Mouse (Mus musculus): ENCODE measurements around the gene Masp1.

The Masp1 gene

DNA sequence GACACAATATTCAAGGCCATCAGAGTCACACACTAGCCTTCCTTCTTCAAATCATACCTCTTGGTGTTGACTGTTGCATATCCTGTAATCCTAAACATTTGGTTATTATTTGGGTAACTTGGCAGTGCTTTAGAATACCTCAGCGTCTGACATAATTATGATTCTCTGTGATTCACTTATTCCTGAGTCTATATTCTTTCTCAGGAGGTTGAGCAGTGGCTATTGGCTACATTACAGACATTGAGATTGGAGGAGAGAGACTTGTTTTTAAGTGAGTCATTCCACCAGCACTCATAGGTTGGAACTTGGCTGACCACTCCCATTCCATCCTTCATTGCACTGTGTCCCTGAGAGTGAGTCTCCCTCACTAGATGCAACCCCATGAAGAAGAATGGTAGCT is 7.2 kb downstream of the Masp1 start:
- DNase-seq (ENCODE audit: low spot score): no peak

DNA sequence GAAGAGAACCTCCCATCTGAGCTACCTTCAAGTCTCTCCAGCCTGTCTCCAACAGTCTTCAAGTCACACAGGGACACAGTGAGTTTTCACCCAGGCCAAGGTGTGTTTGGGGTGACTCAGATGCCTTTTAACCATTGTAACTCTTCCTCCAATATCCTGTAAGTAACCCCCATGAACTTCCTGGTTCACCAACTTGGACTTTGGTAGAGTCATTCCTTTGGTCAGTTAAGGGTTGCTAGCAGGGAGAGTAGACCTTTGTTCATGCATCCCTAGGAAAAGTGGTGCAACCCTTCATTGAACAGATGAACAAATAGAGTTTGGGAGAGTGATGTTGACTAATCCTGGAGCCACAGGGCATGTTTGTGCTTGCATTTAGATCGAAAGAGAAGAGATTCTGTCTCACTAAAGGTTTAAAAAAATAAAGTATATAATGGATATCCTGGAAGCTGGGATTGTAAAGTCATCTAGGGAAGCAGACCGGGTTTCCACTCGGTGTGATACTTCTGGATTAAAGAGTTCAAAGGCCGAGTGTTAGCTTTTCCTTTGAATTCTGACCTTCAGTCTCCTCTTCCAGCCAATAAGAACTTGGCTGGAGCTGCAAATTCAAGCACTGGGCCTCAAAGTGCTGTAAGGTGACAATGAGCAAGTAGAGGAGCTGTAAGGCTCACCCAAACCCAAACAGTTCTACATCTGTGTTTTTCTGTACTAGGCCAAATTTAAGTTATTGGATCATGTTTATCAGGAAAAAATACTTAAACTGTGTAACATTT is 9.3 kb downstream of the Masp1 start:
- no peak for DNase-seq (ENCODE audit: low spot score)

DNA sequence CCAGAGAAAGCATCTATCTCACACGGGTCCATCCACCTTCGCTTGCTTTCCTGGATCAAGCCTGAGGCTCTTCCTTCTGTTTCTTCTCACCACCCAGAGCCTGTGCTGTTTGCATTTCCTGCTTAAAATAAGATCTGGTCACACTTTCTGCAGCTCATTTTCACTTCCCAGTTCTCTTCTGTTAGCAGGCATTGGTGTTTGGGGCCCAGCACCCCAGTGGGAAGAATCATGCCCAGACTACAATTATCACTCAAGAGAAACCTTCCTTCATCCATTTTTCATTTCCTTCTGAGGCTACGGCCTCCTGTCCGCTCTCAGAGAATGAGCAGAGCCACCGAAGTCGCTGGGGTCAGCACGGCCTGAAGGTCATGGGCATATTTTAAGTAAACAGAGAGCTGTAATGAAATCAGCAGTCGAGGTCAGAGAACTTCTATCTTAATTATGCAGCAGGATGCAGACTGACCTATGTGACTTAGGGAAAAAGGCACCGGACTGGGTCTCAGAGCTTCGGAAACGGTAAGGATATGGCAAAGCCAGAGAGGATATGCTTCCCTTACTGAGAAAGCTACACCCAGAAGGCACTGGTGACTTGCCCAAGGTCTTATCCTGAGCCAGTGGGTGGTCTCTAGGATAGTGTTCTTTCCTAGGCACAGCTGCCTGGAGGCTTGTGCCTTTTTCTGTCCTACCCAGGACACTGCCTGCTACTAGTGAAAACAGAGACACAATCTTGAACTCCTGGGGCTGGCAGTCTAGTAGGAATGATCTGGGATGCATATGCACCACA is 14.5 kb downstream of the Masp1 start:
- DNase-seq (ENCODE audit: low spot score): no peak

DNA sequence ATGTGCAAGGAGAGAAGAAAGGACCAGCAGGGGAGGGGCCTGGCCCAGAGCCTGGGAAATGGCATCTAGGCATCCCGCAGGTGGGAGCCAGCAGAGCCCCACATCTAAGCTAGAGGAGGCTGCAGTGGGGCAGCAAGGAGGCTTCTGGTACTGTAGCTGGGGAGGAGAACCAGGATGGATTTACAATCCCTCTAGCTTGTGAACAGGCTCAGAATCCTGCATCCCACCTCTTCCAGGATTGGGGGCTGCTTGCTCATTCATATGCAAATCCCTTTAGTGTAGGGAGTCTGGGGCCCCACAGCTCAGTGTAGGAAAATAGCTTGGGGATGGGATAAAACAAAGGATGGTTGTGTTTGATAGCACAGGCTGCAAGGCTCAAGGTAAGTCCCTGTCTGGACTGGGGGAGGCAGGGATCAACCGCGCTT is 16.3 kb downstream of the Masp1 start:
- no peak for DNase-seq (ENCODE audit: low spot score)

DNA sequence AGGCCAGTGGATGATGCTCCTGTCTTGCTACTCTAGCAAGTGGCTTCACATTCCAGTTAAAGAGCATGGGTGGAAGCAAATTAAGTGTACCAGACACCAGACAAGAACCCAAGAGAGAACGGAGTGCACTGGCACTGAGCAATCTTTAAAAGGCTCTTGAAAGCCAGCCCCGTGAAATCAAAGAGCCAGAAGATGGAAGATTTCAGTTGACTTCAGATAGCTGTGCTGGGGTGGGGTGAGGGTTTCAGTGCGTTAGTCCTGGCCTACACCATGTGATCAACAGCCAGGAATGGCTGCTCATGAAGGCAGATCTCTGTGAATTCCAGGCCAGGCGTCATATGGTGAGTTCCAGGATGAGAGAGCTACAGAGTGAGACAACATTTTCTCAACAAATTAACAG is 17.3 kb downstream of the Masp1 start:
- DNase-seq (ENCODE audit: low spot score): no peak

DNA sequence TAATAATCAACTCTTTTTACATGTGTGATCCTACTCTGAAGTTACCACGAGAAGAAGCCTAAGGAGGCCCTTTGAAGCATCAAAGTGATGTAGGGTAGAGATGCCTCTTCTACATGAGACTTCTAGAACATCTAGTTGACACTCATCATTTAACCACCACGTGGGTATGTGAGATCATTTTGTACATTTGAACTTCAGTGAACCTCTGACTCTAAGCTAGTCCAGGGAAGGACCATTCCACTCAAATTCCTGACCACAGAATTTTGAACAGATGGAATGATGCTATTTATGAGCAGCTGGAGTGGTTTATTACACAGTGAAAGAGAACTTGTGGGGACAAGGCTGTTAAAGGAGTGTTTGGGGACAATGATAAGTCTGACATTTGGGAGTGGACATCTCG is 18.1 kb downstream of the Masp1 start:
- DNase-seq (ENCODE audit: low spot score): no peak

DNA sequence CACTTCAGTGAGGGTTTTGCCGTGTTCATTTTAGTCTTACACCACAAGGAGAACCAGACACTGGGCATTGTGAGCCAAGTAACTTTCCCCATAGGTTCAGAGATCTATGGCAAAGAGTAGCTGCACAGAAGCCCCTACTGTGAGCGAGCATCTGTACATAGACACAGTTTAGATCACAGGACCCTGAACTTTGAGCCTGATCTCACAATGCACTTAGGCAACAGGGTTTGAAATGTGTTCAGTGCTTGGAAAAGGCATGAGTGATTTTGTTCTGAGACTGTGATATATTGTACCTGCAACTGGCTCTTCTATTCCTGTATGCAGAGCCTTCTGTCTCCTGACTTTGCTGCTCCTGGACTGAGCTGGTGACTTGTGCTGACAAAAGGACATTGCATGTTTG is 19.3 kb downstream of the Masp1 start:
- DNase-seq (ENCODE audit: low spot score): no peak

DNA sequence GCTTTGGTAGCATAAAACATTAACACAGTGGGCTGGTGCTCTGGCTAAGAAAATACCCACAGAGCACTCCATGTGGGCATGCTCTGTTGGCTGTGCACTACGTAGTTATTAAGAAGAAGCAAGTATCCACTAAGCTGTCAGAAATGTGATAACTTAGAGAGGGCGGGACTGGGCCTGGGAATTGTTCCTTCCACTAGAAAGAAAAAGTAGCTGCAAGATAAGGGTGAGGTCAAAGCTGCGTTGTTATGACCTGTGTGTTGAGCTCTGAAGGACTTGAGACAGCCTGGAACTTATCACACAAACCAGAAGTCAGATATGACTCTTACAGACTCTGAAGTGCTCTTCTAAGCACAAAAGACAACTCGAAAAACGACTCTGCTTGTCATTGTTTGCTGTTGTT is 20.1 kb downstream of the Masp1 start:
- DNase-seq (ENCODE audit: low spot score): no peak

DNA sequence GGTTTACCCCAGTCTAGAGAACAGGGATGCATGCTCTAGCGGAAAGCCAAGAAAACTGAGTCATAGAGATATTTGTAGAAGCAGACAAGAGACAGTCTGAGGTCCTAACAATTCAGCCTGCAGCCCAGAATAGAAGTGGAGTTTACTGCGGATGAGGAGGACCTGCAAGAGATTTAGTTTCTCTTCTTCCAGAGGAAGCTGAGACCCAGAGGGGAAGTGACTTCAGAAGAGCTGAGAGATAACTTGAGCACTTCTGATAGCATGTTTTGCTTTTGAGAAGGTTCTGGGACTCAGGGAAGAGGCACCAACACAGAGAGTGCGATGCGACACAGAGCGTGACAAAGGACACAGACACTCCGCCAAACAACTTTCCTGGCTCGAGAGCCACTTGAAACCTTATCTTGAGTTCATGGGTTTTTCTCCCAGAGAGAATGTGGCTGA is 21.9 kb downstream of the Masp1 start:
- DNase-seq (ENCODE audit: low spot score): peak; percentile 26

DNA sequence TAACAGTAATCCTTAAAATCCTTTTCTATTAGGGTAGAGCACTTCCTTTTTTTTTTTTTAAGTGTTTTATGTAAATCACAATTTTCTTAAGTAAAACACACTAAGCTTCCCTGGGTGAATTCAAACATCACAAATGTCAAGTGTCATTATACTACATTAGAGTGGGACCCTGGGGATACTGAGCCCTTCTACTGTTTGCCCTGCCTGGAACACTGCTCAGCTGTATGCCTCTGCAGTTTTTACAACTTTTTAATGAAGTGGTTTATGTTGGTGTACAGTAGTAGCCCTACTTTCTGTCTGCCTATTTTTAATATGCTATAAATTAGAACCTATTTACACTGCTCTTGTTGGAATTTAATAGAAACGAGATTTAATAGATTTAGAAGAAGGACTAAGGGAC is 22.7 kb downstream of the Masp1 start:
- no peak for DNase-seq (ENCODE audit: low spot score)

DNA sequence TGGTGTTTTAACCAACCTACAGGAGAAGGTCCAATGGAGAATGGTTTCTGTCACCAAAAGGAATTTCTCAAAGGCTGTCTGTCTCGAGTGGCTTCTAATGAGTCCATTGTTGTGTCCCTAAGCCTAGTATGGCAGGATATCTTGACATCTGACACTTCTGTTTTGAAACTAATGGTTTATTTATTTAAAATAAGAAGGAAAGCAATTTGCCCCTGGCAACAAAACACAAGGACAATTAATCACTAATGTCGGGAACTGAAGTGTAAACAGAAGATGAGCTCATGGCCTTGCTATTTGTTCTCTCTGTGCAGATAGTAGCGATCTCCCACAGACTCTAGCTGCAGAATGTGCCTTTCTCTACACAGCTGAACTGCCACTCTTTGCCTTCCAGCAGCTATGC is 23.2 kb downstream of the Masp1 start:
- peak; percentile 84 for DNase-seq (ENCODE audit: low spot score)

DNA sequence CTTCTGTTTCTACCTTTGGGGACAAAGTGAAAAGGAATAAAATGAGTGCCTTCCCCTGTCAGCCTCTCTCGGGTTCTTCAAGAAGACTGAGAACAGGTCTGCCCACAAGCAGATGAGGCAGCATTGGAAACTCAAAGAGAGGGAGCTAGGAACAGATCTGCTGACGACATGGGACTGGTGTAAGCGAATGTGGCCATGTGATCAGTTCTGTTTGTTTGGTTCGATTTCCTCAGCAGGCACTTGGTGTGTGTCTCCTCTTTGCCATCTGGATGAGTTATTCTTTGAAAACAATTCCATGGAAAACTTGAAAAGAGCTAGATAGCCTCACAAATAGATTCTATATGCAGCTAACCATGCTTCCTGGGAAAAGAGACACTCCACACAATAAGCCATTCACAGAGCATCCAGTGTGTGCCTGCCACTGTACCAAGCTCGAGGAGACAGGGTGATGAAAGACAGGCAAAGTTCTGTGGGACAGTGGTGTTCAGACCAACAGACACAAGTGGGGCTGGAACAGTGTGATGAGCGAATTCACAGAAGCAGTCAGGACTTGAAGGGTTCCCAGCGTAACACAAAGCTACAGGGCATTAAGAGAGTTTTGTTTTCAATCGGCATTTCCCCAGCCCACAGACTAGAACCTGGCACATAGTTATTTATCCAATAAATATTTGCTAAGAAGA is 24.2 kb downstream of the Masp1 start:
- DNase-seq (ENCODE audit: low spot score): no peak

DNA sequence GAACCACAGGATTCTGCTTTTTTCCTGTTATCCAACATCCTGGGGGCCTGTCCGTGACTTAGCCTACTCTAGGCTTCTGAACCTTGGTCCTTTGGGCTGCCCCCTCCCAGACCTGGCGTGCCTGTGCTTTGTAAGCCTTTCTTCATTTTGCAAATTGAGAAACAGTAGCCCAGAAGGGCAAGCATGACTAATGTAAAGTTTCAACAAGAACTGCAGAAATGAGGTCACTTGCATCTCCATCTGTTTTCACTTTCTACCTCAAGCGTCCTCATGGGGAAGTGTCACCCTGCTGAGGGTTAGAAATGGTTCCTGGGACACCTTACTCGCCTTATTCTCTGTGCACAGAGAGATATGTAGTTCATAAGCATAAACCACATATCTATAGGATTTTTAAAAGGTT is 27.8 kb downstream of the Masp1 start:
- no peak for DNase-seq (ENCODE audit: low spot score)

DNA sequence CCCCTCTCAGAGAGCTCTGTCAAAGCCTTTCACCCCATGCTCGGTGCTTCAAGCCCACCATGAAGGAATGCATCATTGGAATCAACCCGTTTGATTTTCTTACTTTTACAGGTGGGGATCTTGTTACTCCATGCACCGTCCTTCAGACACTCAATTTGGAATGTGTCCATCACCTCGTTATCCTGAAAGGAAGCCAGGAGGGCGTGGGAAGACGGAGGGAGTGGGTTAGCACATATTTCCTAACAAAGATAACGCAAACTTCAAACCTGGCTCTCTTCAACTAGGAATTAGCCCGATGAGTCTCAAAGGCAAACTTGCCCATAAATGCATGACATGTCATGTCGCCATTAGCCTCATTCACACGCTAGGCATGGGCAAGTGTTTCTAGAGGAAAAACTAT is 37.3 kb downstream of the Masp1 start:
- DNase-seq (ENCODE audit: low spot score): no peak

DNA sequence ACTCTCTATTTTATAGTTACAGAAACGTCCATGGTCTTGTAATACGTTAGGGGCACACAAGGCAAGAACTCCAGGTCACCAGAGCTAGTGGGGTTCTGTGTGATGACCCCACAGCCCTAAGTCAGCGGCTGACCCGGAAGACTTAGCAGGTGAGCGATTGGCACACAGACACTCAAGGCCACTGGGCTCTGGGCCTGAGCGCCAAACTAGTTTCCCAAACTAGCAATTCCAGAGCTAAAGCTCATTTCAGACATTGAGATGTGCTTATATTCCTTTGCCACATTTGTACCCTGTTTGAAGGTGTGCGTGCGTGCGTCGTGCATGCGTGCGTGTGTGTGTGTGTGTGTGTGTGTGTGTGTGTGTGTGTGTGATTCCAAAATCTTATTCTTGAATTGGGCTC is 37.8 kb downstream of the Masp1 start:
- DNase-seq (ENCODE audit: low spot score): no peak

DNA sequence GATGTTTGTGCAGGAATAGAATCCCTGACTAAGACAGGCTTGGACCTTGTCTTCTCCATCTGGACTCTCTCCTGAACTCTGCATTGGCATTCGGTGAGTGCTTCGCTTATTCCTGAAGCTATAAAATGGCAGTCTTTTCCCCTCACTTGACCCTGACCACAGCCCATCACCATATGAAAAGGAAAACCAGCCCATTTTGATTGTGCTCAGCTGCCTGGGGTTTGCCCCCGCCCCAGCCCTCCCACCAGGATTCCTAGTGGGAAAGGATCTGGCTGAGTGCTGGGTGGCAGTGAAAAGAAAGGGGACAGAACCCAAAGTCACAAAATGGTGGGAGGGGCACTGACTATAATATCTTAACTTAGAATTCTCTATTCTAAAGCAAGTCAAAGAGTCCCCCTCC is 38.4 kb downstream of the Masp1 start:
- no peak for DNase-seq (ENCODE audit: low spot score)

DNA sequence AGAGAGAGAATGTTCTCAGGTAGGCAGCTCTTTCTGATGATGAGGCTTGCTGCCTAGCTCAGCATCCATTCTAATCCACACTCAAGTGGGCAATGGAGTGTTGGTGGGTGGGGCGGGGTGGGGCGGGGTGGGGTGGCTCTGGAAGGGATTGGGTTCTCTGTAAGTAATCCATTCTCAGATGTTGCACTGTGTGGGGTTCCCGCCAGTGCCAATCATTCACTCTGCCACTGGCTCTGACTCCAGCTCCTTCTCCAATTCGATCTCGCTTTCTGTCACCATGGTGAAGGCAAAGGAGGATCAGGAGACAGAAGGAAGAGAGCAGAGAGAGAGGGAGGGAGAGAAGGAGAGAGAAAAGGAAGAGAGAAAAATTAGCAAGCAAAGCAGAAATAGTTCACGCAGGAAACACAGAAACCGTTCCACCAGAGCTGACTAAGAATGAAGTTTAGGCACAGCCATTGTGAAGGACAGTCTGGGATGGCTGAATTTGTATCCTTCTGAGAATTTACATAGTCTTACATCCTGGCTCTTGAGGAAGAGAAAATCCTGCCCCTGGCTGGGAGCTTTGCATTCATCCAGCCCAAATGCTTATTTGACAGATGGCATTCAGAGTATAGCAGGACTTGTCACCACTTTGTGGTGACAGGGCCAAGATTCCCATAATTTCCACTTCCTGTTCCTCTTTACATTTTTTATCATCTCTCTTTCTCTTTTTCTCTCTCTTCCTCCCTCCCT is 40.6 kb downstream of the Masp1 start:
- DNase-seq (ENCODE audit: low spot score): no peak

DNA sequence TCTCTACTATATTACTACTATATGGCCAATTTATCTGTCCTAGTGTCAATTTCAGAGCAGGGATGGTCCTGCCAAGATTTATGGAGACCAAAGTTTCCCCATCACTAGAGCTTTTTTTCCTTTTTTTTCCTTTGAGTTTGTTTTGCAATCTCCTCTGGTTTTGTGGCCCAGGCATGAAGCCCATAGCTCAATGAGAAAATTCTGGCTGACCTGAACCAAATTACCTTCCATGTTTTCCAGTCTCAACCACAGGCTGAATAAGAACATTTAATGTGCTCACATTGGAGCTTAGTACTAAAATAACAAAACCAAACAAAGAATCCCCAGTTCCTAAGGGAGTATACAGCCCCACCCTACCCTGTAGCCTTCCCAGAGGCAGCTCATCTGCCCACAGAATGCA is 44.0 kb downstream of the Masp1 start:
- no peak for DNase-seq (ENCODE audit: low spot score)

DNA sequence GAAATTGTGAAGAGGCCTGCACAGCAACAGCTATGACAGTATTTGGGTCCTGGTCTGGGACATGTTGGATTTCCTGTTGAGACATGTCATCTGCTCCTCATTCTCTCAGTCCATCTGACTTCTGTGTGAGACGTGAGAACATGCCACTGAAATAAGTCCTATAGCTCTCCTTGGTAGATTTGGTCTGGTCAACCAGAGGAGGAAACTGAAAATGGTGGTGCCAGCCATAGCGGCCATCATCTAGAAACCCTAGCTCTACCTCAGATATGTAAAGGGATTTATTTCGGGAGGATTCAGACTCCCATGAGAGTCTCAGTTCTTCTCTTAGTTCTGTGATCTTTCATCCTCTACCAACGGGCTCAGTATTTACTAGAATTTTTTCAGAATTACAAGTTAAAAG is 45.0 kb downstream of the Masp1 start:
- DNase-seq (ENCODE audit: low spot score): no peak

DNA sequence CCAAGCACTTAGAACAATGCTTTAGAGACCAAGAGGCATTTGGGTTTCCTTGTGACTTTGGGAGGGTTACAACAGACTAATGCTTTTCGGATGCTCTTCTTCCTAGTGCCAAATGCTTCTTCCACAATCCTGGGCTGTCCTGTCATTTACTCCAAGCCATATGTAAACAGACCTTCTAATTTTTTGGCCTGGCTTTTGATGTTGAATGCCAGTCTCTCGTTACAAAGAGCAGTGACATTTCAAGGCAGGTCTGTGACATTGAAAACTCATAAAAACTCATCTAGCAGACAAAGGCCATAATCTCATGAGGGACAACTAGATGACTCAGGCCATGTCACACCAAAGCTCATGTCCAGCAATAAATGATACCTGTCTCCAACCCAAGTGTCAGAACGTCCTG is 48.6 kb downstream of the Masp1 start:
- DNase-seq (ENCODE audit: low spot score): no peak

DNA sequence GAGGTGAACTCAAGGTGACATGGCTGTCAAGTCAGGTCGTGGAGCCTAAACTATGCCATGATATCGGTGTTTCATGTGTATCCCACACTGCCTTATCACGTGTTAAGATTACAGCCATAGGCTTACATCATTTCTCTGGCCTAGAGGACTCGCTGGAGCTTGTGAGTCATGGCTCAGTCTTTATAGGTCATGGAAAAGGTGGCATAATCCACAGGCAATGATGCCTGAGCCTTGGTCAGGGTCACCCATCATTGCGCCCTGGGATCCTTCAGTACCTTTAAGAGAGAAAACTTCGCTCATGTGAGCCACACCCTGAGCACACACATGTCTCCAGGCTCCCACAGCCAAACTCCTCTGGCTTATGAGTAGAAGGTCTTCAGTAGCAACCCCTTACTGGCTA is 49.1 kb downstream of the Masp1 start:
- no peak for DNase-seq (ENCODE audit: low spot score)

DNA sequence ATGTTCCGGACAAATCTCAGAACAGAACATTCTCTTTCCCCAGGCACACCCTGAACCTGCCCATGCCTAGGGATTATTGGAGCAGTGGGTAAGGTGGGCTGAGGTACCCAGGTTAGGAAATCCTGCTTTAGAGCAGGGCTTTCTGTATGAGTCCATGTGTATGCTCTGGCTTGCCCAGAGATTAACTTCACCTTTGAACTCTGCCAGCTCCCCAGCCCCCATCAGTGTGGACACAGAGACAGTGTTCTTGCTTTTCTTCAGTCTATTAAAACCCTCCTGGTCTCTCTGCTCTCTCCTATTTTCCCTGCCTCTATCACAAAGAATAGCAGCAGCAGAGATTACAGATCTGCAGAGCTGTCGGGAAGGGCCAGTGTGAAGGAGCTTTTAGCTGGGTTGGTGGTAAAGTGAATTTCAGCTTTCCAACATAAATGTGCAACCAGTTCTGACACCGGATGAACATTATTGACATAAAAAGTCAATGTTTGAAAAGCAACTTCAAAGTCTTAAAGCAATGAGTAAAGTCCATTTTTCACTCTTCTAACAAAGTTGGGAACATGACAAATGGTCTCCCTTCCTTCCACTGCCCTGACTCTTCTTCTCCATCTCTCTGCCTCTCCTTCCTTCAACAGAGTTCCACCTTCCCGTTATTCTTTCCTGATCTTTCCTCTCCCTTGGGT is 56.8 kb downstream of the Masp1 start:
- no peak for DNase-seq (ENCODE audit: low spot score)
